ENCODE assay signal across 11 mouse cellular contexts in genomic region chr12:81141329-81141711, GRCm38 (mm10).
A peak's percentile ranks its signal among the peaks of the same experiment; 100 is the strongest.
DNase-seq lines count a peak whose midpoint lies in the region; ATAC-seq lines count a peak whose summit lies in the region.
"Had no signal": no experiment of that assay in that cellular context is flagged by ENCODE, and none has a peak within 500 bp of the region (broad histone marks: within the 10 kb centered on the region; RNA-seq: fewer than 3 reads in every experiment).

No protein-coding gene starts in this region.

- H3K36me3 ChIP-seq in lung, embryonic 15.5 days: no peaks in the 10 kb centered on the region
- H3K36me3 ChIP-seq in forebrain, embryonic 12.5 days (replicated peaks): no peaks in the 10 kb centered on the region
- no peaks in the 10 kb centered on the region for H3K36me3 ChIP-seq in intestine, embryonic 16.5 days (ENCODE audit: control insufficient read depth, insufficient read depth, low read length)
- no peaks in the 10 kb centered on the region for H3K36me3 ChIP-seq in stomach, embryonic 14.5 days (ENCODE audit: control insufficient read depth, insufficient read depth, low read length)

- DNase-seq in lung, adult 18-20 months: no peak
- no peak for DNase-seq in spleen, postnatal 36 days (ENCODE audit: low spot score in 2 of 2)
- no peak for DNase-seq in cerebellum, adult 11-12 months
- DNase-seq: cerebellum, adult 9-10 months; gastrocnemius, postnatal 14 days; kidney, adult 2 months; thymus, adult 18-20 months had no signal

- no peaks in the 10 kb centered on the region for H3K4me1 ChIP-seq in lung, embryonic 15.5 days
- H3K4me1 ChIP-seq in forebrain, embryonic 12.5 days: peaks cover 28% of the 10 kb centered on the region
- H3K4me1 ChIP-seq in intestine, embryonic 16.5 days (ENCODE audit: control insufficient read depth, insufficient read depth, low read length): peaks cover 12% of the 10 kb centered on the region
- H3K4me1 ChIP-seq in stomach, embryonic 14.5 days (ENCODE audit: control insufficient read depth, insufficient read depth, low read length): 0 out of 2 replicates have a peak, but pooled peaks cover 10% of the 10 kb centered on the region

- H3K4me3 ChIP-seq in lung, embryonic 15.5 days: no peak overlapping the region
- H3K4me3 ChIP-seq in forebrain, embryonic 12.5 days (replicated peaks): no peak overlapping the region
- H3K4me3 ChIP-seq in intestine, embryonic 16.5 days (ENCODE audit: low read length): no peak overlapping the region
- H3K4me3 ChIP-seq in stomach, embryonic 14.5 days (ENCODE audit: low read depth, low read length): no peak overlapping the region

- no peak overlapping the region for H3K27ac ChIP-seq in lung, embryonic 15.5 days
- H3K27ac ChIP-seq in forebrain, embryonic 12.5 days: no peak overlapping the region
- H3K27ac ChIP-seq in intestine, embryonic 16.5 days (ENCODE audit: low read length): no peak overlapping the region
- H3K27ac ChIP-seq in stomach, embryonic 14.5 days (ENCODE audit: low read length): no peak overlapping the region

- no peak overlapping the region for H3K9ac ChIP-seq in lung, embryonic 15.5 days
- no peak overlapping the region for H3K9ac ChIP-seq in forebrain, embryonic 12.5 days
- H3K9ac ChIP-seq in intestine, embryonic 16.5 days (ENCODE audit: low read depth, low read length): no peak overlapping the region
- H3K9ac ChIP-seq in stomach, embryonic 14.5 days (replicated peaks; ENCODE audit: low read depth, low read length): no peak overlapping the region

- no peaks in the 10 kb centered on the region for H3K27me3 ChIP-seq in lung, embryonic 15.5 days
- peaks cover 15% of the 10 kb centered on the region; the same call in 1 of the 2 replicates for H3K27me3 ChIP-seq in forebrain, embryonic 12.5 days
- H3K27me3 ChIP-seq in intestine, embryonic 16.5 days (replicated peaks; ENCODE audit: control insufficient read depth, insufficient read depth, low read length): no peaks in the 10 kb centered on the region
- H3K27me3 ChIP-seq in stomach, embryonic 14.5 days (ENCODE audit: control insufficient read depth, insufficient read depth, low read length): no peaks in the 10 kb centered on the region

- no peaks in the 10 kb centered on the region for H3K9me3 ChIP-seq in lung, embryonic 15.5 days
- no peaks in the 10 kb centered on the region for H3K9me3 ChIP-seq in forebrain, embryonic 12.5 days
- H3K9me3 ChIP-seq in intestine, embryonic 16.5 days (ENCODE audit: control insufficient read depth, low read length): no peaks in the 10 kb centered on the region
- no peaks in the 10 kb centered on the region for H3K9me3 ChIP-seq in stomach, embryonic 14.5 days (ENCODE audit: control insufficient read depth, low read depth, low read length)

- no peak overlapping the region for H3K4me2 ChIP-seq in lung, embryonic 15.5 days
- H3K4me2 ChIP-seq in forebrain, embryonic 12.5 days: no peak overlapping the region
- no peak overlapping the region for H3K4me2 ChIP-seq in intestine, embryonic 16.5 days (ENCODE audit: low read depth, low read length)
- no peak overlapping the region for H3K4me2 ChIP-seq in stomach, embryonic 14.5 days (replicated peaks; ENCODE audit: low read depth, low read length)

- ATAC-seq in lung, embryonic 15.5 days (ENCODE audit: borderline replicate concordance, extremely low read depth, low FRiP score, low TSS enrichment): peak; percentile 56; the same call in 1 of the 2 replicates
- ATAC-seq in forebrain, embryonic 12.5 days (ENCODE audit: low FRiP score): peak; percentile 51
- peak; percentile 26; the same call in 1 of the 2 replicates for ATAC-seq in intestine, embryonic 16.5 days
- ATAC-seq in stomach, embryonic 14.5 days (ENCODE audit: insufficient number of reproducible peaks, insufficient read depth, low FRiP score, low read depth): peak; percentile 44

- WGBS in lung, embryonic 15.5 days: 33% methylated on average over 7 of the region's 7 CpGs
- WGBS in forebrain, embryonic 12.5 days: 10% methylated on average over 7 of the region's 7 CpGs
- WGBS in intestine, embryonic 16.5 days: 42% methylated on average over 7 of the region's 7 CpGs
- WGBS in stomach, embryonic 14.5 days: 40% methylated on average over 7 of the region's 7 CpGs
